Mouse (Mus musculus): ENCODE data around the gene Col11a2. TPM values are rescaled to one million over a fixed set of nuclear protein-coding genes. Genes with fewer than 3 reads are reported as not detected.

Gene Col11a2
- polyA plus RNA-seq, 1 experiment: 0.39 TPM

DNA sequence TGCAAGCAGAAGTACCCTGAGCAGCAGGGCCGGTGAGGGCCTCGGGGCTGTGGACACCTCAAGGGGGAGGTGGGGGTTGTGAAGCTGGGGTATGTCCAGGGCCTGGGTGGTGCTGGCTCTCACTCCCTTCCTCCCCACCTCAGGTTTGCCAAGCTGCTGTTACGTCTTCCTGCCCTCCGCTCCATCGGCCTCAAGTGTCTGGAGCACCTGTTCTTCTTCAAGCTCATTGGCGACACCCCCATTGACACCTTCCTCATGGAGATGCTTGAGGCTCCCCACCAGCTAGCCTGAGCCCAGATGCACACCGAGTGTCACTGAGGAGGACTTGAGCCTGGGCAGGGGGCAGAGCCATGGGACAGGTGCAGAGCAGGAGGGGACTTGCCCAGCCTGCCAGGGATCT lies 2.0 kb upstream of the Col11a2 start:
- Histone ChIP-seq H3K27ac (ENCODE audit: insufficient read depth, low read depth, low read length) (no peak overlapping the region), H3K4me3 (ENCODE audit: insufficient read depth, low read depth, low read length) (no peak overlapping the region), H3K36me3 (ENCODE audit: control insufficient read depth, insufficient read depth, low read length) (peaks cover 2% of the 10 kb centered on the region; the same call in 1 of the 2 replicates), H3K4me1 (ENCODE audit: control insufficient read depth, insufficient read depth, low read length) (peaks cover 7% of the 10 kb centered on the region), H3K27me3 (replicated peaks; ENCODE audit: control insufficient read depth, insufficient read depth, low read length) (no peaks in the 10 kb centered on the region)
- 89% methylated on average over 7 of the region's 7 CpGs for WGBS
- no peak for DNase-seq
- TF ChIP-seq CTCF (conservative IDR thresholded peaks at IDR 0.05; ENCODE audit: insufficient read depth, insufficient read length, low read depth, low read length) (no peak), POLR2A (IDR thresholded peaks at IDR 0.05; ENCODE audit: low read depth, low read length) (no peak)

DNA sequence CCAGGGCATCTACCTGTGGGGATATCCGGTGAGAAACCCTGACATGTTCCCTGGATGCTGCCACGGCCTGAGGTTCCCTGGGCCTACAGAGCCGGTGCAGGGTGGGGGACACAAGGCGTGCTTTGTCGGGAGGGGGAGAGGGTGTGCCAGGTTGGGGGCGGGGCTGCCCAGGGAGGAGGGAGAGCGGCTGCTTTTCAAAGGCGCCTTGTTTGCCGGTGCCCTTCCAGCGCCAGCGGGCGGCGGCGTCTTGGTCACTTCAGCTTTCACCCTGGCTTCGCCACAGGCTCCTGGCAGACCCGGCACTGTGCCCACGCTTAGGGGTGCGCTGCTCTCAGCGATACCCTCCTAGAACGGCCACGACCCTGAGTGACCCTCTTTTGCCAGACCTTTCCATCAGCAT lies 797 bp upstream of the Col11a2 start:
- H3K36me3 ChIP-seq (ENCODE audit: control insufficient read depth, insufficient read depth, low read length): peaks cover 2% of the 10 kb centered on the region; the same call in 1 of the 2 replicates
- no peaks in the 10 kb centered on the region for H3K4me1 ChIP-seq (ENCODE audit: control insufficient read depth, insufficient read depth, low read length)
- no peaks in the 10 kb centered on the region for H3K27me3 ChIP-seq (replicated peaks; ENCODE audit: control insufficient read depth, insufficient read depth, low read length)
- no peak overlapping the region for H3K27ac ChIP-seq (ENCODE audit: insufficient read depth, low read depth, low read length)
- H3K4me3 ChIP-seq (ENCODE audit: insufficient read depth, low read depth, low read length): no peak overlapping the region
- TF ChIP-seq CTCF (conservative IDR thresholded peaks at IDR 0.05; ENCODE audit: insufficient read depth, insufficient read length, low read depth, low read length): no peak
- TF ChIP-seq POLR2A (IDR thresholded peaks at IDR 0.05; ENCODE audit: low read depth, low read length): no peak
- WGBS: 13% methylated on average over 21 of the region's 21 CpGs
- DNase-seq: no peak

DNA sequence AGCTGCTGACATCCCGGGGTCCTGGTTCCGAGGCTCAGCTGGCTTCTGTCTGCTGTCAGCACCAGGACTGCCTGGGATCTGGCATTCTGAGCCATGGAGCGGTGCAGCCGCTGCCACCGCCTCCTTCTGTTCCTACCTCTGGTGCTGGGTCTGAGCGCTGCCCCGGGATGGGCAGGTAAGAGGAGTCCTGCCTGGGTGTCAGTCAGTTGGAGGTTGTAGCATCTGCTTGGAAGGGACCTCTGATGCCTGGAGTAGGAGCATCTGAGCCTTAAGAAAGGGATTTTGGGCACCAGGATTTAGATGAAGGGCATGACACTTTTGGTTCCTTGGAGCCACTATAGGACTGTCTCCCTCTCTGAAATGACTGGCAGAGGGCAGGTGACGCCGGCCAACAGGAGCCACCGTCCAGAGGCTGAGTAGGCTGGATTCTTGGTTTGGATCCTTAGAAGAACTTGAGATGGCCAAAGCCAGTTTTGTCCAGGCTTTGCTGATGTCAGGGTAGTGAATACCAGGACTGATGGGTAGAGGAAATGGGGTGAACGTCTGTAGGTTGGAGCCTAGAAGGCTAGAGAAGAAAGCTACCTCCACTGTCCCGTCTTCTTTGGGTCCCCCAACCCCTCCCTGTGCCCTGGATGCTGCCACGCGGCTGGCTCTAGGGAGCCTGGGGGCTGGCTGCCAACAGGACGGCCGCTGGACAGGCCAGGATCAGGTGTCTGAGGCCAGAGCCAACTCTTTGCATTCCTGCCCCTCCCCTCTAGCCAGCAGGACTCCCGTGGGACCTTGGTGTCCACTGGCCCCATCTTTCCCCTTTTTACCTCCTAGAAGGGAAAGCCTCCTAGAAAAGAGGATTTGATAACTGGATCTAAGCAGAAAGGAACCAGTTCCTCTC lies 569 bp downstream of the Col11a2 start:
- Histone ChIP-seq H3K27ac (ENCODE audit: insufficient read depth, low read depth, low read length) (no peak overlapping the region), H3K4me3 (ENCODE audit: insufficient read depth, low read depth, low read length) (no peak overlapping the region), H3K4me1 (ENCODE audit: control insufficient read depth, insufficient read depth, low read length) (no peaks in the 10 kb centered on the region), H3K36me3 (ENCODE audit: control insufficient read depth, insufficient read depth, low read length) (peaks cover 2% of the 10 kb centered on the region; the same call in 1 of the 2 replicates), H3K27me3 (replicated peaks; ENCODE audit: control insufficient read depth, insufficient read depth, low read length) (no peaks in the 10 kb centered on the region)
- no peak for TF ChIP-seq CTCF (conservative IDR thresholded peaks at IDR 0.05; ENCODE audit: insufficient read depth, insufficient read length, low read depth, low read length)
- no peak for TF ChIP-seq POLR2A (IDR thresholded peaks at IDR 0.05; ENCODE audit: low read depth, low read length)
- peak; percentile 33 for DNase-seq
- 9% methylated on average over 17 of the region's 17 CpGs for WGBS

DNA sequence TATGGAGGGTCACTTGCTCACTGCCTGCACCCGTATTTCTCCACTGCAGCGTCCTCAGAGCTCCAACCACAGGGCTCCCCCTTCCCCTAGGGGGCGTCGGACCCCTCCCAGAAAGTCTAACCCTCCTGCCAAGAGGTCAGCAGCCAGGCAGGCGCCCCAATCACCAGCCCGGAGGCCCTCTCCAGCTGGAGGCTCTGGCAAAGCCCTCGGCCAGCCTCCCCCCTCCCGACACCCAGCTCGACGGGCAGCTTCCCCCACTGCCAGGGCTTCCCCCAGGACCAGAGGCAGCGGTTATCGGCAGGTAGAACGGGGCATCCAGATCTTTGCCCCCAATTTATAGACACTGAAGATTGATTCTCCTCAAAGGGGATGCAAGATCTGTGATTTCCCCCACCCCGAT lies 6.7 kb downstream of the Col11a2 start:
- no peak overlapping the region for H3K4me3 ChIP-seq (ENCODE audit: insufficient read depth, low read depth, low read length)
- 83% methylated on average over 14 of the region's 14 CpGs for WGBS
- no peak for DNase-seq
- H3K36me3 ChIP-seq (ENCODE audit: control insufficient read depth, insufficient read depth, low read length): no peaks in the 10 kb centered on the region
- no peaks in the 10 kb centered on the region for H3K27me3 ChIP-seq (replicated peaks; ENCODE audit: control insufficient read depth, insufficient read depth, low read length)
- no peaks in the 10 kb centered on the region for H3K4me1 ChIP-seq (ENCODE audit: control insufficient read depth, insufficient read depth, low read length)
- no peak overlapping the region for H3K27ac ChIP-seq (ENCODE audit: insufficient read depth, low read depth, low read length)
- TF ChIP-seq CTCF (conservative IDR thresholded peaks at IDR 0.05; ENCODE audit: insufficient read depth, insufficient read length, low read depth, low read length) (no peak), POLR2A (IDR thresholded peaks at IDR 0.05; ENCODE audit: low read depth, low read length) (no peak)

DNA sequence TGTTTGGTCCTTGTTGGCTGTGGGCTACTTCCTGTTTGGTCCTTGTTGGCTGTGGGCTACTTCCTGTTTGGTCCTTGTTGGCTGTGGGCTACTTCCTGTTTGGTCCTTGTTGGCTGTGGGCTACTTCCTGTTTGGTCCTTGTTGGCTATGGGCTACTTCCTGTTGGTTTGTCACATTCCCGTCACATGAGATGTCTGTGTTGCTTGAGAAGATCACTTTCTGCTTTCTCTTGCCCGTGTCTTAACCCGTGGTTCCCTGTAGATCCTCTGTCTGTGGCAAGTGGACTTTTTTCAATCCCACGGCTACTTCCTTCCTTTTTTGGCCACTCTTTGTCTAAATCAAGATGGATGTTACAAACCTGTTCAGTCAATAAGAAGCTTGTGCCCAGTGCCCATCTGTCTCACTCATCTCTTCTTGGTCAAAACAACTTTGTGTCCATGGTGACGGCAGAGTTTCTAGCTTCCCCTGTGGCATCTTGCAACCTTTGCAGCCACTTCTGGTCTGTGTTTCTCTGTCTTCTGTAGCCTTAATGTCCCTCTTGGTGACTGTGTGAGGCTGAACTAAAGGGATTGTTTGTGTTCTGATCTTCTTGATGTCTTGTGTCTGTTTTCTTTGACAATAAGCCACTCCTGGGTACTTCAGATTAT lies 8.3 kb downstream of the Col11a2 start:
- Histone ChIP-seq H3K27me3 (replicated peaks; ENCODE audit: control insufficient read depth, insufficient read depth, low read length) (no peaks in the 10 kb centered on the region), H3K36me3 (ENCODE audit: control insufficient read depth, insufficient read depth, low read length) (no peaks in the 10 kb centered on the region), H3K27ac (ENCODE audit: insufficient read depth, low read depth, low read length) (no peak overlapping the region), H3K4me1 (ENCODE audit: control insufficient read depth, insufficient read depth, low read length) (no peaks in the 10 kb centered on the region), H3K4me3 (ENCODE audit: insufficient read depth, low read depth, low read length) (no peak overlapping the region)
- TF ChIP-seq POLR2A (IDR thresholded peaks at IDR 0.05; ENCODE audit: low read depth, low read length): no peak
- no peak for TF ChIP-seq CTCF (conservative IDR thresholded peaks at IDR 0.05; ENCODE audit: insufficient read depth, insufficient read length, low read depth, low read length)
- no peak for DNase-seq
- 88% methylated on average over 5 of the region's 5 CpGs for WGBS

DNA sequence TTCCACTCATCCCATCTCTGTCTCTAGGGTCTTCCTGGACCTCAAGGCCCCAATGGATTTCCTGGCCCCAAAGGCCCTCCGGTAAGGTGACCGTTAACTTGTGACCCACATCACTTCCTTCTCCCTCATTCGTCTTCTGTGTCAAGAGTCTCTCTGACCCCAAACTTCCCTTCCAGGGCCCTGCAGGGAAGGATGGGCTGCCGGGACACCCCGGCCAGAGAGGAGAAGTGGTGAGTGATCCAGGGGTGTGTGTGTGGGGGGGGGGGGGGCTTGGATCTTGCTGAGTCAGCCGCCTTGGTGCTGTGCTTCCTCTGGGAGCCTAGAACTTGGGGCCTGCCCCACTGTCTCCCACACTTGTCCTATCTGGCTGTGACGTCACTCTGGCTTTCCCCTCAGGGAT lies 18.0 kb downstream of the Col11a2 start:
- DNase-seq: no peak
- Histone ChIP-seq H3K36me3 (ENCODE audit: control insufficient read depth, insufficient read depth, low read length) (no peaks in the 10 kb centered on the region), H3K27me3 (replicated peaks; ENCODE audit: control insufficient read depth, insufficient read depth, low read length) (no peaks in the 10 kb centered on the region), H3K4me1 (ENCODE audit: control insufficient read depth, insufficient read depth, low read length) (no peaks in the 10 kb centered on the region), H3K4me3 (ENCODE audit: insufficient read depth, low read depth, low read length) (no peak overlapping the region), H3K27ac (ENCODE audit: insufficient read depth, low read depth, low read length) (no peak overlapping the region)
- WGBS: 52% methylated on average over 7 of the region's 7 CpGs
- TF ChIP-seq CTCF (conservative IDR thresholded peaks at IDR 0.05; ENCODE audit: insufficient read depth, insufficient read length, low read depth, low read length) (no peak), POLR2A (IDR thresholded peaks at IDR 0.05; ENCODE audit: low read depth, low read length) (no peak)

DNA sequence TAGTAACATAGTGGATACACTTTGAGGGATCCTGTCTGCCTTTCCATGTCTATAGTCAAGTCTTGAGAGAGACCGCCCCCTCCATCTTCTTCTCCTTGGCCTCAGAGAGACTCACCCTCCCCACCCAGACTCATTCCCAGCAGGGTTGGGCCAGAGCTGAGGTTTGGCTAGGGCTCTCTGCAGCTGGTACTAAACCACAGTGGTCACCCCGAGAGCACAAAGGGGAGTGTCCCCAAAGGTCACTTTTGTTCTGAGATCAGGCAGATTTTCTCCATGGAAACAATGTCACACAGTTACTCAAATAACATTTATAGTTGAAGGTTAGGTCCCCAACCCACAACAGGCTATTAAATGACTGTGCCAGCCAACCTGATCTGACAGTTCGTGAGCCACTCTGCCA lies 29.6 kb downstream of the Col11a2 start:
- 47% methylated on average over 3 of the region's 3 CpGs for WGBS
- H3K4me3 ChIP-seq (ENCODE audit: insufficient read depth, low read depth, low read length): no peak overlapping the region
- no peaks in the 10 kb centered on the region for H3K36me3 ChIP-seq (ENCODE audit: control insufficient read depth, insufficient read depth, low read length)
- H3K27ac ChIP-seq (ENCODE audit: insufficient read depth, low read depth, low read length): no peak overlapping the region
- no peaks in the 10 kb centered on the region for H3K27me3 ChIP-seq (replicated peaks; ENCODE audit: control insufficient read depth, insufficient read depth, low read length)
- H3K4me1 ChIP-seq (ENCODE audit: control insufficient read depth, insufficient read depth, low read length): no peaks in the 10 kb centered on the region
- no peak for DNase-seq
- no peak for TF ChIP-seq CTCF (conservative IDR thresholded peaks at IDR 0.05; ENCODE audit: insufficient read depth, insufficient read length, low read depth, low read length)
- TF ChIP-seq POLR2A (IDR thresholded peaks at IDR 0.05; ENCODE audit: low read depth, low read length): no peak
